Comparison of ENCODE assay signal across 11 mouse cellular contexts in the genomic region with DNA sequence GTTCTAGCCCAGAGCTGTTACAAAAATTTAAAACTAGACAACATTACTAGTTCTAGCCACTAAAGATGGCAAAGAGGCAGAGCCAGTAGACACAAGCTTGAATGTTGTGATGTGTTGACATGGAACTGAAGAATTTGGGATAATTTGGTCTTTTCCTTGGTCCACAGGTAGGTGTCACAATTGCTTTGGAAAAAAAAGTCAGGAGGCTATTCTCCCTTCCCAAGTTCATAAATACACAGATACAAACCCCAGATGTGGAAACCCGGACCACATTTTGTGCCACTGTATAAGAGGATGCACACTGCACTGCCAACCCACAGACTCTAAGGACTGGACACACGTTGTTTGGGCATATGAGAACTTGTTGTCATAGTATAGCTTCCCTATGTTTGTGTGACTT. TPM values are rescaled to one million over a fixed set of nuclear protein-coding genes. Genes with fewer than 3 reads are reported as not detected.
DNase-seq lines count a peak whose midpoint lies in the region; ATAC-seq lines count a peak whose summit lies in the region.
"Had no signal": no experiment of that assay in that cellular context is flagged by ENCODE, and none has a peak within 500 bp of the region (broad histone marks: within the 10 kb centered on the region; RNA-seq: fewer than 3 reads in every experiment).

No protein-coding gene starts in this region.

- H3K9ac ChIP-seq in heart, embryonic 16.5 days (ENCODE audit: low read length) = no peak overlapping the region
- H3K9ac ChIP-seq: liver, embryonic 14.5 days had no signal

- peak overlapping the region; percentile 93 for H3K4me2 ChIP-seq in heart, embryonic 16.5 days (ENCODE audit: low read depth, low read length)

- H3K36me3 ChIP-seq in heart, embryonic 16.5 days (ENCODE audit: control insufficient read depth, insufficient read depth) = no peaks in the 10 kb centered on the region; the same call in 1 of the 2 replicates
- peaks cover 31% of the 10 kb centered on the region for H3K36me3 ChIP-seq in midbrain, embryonic 10.5 days
- H3K36me3 ChIP-seq: forebrain, embryonic 10.5 days had no signal

- H3K27ac ChIP-seq in heart, embryonic 16.5 days (ENCODE audit: low read length) = no peak overlapping the region
- H3K27ac ChIP-seq in midbrain, embryonic 10.5 days (replicated peaks) = peak overlapping the region; percentile 98; the same call in 1 of the 2 replicates
- H3K27ac ChIP-seq: forebrain, embryonic 10.5 days; liver, embryonic 14.5 days had no signal

- H3K9me3 ChIP-seq in heart, embryonic 16.5 days (replicated peaks; ENCODE audit: control insufficient read depth, low read length) = no peaks in the 10 kb centered on the region
- no peaks in the 10 kb centered on the region for H3K9me3 ChIP-seq in midbrain, embryonic 10.5 days (replicated peaks)
- H3K9me3 ChIP-seq: forebrain, embryonic 10.5 days had no signal

- DNase-seq in heart, adult 18-20 months = no peak
- DNase-seq in 3134 (ENCODE audit: extremely low read depth, insufficient read length, low spot score) (peak; percentile 45), adipocyte (ENCODE audit: low spot score) (peak; percentile 32)
- peak; percentile 14 for DNase-seq in midbrain, embryonic 10.5 days (ENCODE audit: low spot score)
- no peak for DNase-seq in frontal cortex, postnatal 10 days (ENCODE audit: low spot score in 2 of 2)
- no peak for DNase-seq in cerebellum, adult 9-10 months
- DNase-seq: cerebellum, adult 18-20 months had no signal

- peak overlapping the region; percentile 72; the same call in 1 of the 2 replicates for H3K4me3 ChIP-seq in heart, embryonic 16.5 days (ENCODE audit: low read length)
- peak overlapping the region; percentile 91 for H3K4me3 ChIP-seq in midbrain, embryonic 10.5 days

- H3K27me3 ChIP-seq in heart, embryonic 16.5 days (ENCODE audit: control insufficient read depth, insufficient read depth, low read length) = peaks cover 85% of the 10 kb centered on the region
- H3K27me3 ChIP-seq in midbrain, embryonic 10.5 days (ENCODE audit: low read depth, poor library complexity, severe bottlenecking) = peaks cover 99% of the 10 kb centered on the region

- ATAC-seq in heart, embryonic 16.5 days (replicated peaks; ENCODE audit: extremely low read depth, insufficient read depth, low FRiP score) = no peak

- WGBS in heart, embryonic 16.5 days = 33% methylated on average over 2 of the region's 2 CpGs
- 34% methylated on average over 2 of the region's 2 CpGs for whole genome bisulfite sequencing in midbrain, embryonic 10.5 days

- peaks cover 3% of the 10 kb centered on the region; the same call in 1 of the 2 replicates for H3K4me1 ChIP-seq in heart, embryonic 16.5 days (ENCODE audit: control insufficient read depth, insufficient read depth, low read length)
- H3K4me1 ChIP-seq in midbrain, embryonic 10.5 days = peaks cover 90% of the 10 kb centered on the region

RNA-seq across cellular contexts. Expression of gene Irx2, which starts 4.5 kb away (rescaled TPM):
- polyA plus RNA-seq in heart, embryonic 16.5 days (2015; fragmentation: Nextera tagmentation; extraction: Ambion mirVana) = 5.9 and 8.6 TPM in 2 replicates
- 1 to 10 TPM; 3.7 to 5.7 TPM for total RNA-seq in heart, adult 18-20 months (2021)
- polyA plus RNA-seq in midbrain, embryonic 10.5 days (2016; fragmentation: Nextera tagmentation; extraction: Ambion mirVana) = 26.8 and 28.1 TPM in 2 replicates
- polyA plus RNA-seq: spleen, adult 2 months had no signal

Comparison
In these comparisons a context has a peak if more than half of its experiments do, and no peak if none do; other contexts are left out.
1. DNase-seq: peak in 3134 (single experiment), adipocyte (single experiment) and midbrain, embryonic 10.5 days (single experiment); none in heart, adult 18-20 months (0 of 2), frontal cortex, postnatal 10 days (0 of 2) and cerebellum, adult 9-10 months (single experiment).